Mouse (Mus musculus) cerebellum, adult 9-10 months (tissue): Measurements from ENCODE around the gene Senp3.
"Not testable (repeated sequence)": the region's sequence is repeated elsewhere in the genome, so short reads cannot be mapped to it uniquely, and the experiment has no call there.

Source experiments
- DNase-seq: peaks from one replicate; pipeline ENCODE4 v3.0.0; 2022

Gene Senp3

DNA sequence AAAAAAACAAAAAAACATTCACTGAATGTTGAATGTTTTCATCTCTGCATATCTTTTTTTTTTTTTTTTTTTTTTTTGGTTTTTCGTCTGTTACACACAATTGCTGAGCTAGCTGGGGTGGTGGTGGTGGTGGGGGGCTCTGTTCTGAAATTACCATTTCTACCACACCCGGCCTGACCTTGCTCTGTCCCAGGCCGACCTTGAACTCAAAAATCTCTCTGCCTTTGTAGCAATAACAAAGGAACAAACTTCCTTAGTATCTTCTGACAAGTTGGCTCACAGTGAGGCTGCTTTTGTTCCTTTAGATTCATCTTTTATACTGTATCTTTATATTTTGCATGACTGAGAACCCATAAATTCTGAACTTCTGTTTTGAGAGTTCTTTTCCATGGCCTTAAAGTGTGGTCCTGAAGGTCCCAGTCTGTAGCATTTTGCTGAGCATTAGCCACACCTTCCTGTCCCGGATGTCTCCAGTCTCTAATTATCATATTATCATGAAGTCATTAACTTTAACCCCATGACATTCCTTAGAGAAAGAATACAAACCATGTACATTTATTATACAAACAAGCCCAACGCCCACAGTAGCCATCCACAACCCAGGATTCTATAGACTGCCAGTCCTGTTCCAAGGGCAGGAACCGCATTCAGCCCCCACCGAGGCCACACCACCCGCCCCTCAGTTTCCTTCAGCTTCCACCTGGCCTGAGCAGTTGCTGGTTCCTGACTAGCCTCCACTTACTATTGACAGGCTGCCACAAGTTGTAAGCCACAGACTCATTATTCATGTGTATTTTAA, 22.1 kb upstream of the Senp3 start:
- peak; percentile 26 for DNase-seq

DNA sequence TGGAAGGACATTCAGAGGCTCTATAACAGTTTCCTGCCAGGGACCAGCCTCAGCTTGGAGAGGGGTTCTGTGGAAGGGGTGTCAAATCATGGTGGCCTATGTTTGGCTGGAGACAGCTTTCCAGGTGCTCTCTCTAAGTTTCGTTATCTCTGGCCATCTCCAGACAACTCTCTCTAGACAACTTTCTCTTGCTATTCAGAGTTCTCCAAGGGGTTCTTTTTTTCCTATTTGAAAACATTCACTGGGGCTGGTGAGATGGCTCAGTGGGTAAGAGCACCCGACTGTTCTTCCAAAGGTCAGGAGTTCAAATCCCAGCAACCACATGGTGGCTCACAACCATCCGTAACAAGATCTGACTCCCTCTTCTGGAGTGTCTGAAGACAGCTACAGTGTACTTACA, 21.5 kb upstream of the Senp3 start:
- DNase-seq, result not testable (repeated sequence)

DNA sequence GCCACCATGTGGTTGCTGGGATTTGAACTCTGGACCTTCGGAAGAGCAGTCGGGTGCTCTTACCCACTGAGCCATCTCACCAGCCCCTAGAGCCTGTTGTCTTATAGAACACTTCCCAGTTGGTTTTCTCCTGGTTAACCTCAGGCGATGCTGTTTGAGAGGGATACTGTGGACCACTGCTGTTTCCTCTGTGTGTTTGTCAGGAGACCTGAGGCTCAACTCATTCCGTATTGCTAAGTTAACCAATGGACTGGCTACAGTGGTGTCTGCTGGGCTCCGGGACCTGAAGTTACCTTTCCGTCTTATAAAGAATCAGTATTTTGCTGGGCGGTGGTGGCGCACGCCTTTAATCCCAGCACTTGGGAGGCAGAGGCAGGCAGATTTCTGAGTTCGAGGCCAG, 21.0 kb upstream of the Senp3 start:
- DNase-seq, result not testable (repeated sequence)

DNA sequence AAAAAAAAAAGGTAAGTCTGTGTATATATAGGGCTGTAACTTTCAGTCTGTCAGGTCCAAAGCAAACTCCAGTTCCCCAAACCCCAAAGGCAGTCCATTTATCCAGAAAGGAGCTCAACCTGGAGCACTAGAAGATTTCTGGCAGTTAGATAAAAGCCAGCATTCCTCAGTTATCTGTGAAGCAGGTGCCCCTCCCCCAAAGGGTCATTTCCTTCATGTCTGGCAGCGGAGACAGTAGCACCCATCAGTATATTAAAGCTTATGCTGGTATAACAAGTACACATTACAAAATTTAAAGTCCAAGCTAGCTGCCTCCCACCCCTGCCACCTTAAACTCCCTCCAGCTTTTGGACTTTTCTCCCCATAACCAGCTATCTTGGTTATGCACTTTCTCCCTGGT, 17.7 kb upstream of the Senp3 start:
- DNase-seq, result peak; percentile 18

DNA sequence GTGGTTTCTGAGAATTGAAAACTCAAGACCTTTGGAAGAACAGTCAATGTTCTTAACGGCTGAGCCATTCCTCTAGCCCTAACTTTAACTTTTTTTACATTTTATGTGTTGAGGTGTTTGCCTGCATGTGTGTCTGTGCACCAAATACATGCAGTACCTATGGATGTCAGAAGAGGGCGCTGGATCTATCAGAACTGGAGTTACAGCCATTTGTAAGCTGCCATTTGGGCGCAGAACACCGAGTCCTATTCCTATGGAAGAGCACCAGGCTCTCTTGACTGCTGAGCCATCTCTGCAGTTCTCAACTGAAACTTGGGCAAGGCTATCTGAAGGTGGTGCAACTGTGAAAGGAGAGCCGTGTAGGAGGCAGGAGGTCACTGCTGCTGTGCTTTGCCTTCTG, 16.7 kb upstream of the Senp3 start:
- DNase-seq, result peak; percentile 28

DNA sequence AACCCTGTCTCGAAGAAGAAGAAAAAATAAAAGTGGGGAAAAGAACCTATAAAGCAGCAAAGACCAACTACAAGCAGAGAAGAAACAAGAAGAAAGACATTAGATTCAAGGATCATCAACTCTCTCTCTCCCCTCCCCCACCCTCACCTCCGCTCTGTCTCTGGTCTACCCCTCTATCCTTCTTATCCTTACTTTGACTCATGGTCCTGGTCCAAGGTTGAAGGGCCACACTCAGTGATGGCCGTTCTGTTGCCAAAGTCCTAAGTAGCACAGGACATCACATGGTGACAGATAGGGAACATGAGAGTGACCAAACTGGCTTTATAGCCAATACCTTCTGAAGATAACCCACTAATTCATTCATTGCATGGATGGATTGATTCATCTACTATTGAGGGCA, 15.5 kb upstream of the Senp3 start:
- DNase-seq, result peak; percentile 23

DNA sequence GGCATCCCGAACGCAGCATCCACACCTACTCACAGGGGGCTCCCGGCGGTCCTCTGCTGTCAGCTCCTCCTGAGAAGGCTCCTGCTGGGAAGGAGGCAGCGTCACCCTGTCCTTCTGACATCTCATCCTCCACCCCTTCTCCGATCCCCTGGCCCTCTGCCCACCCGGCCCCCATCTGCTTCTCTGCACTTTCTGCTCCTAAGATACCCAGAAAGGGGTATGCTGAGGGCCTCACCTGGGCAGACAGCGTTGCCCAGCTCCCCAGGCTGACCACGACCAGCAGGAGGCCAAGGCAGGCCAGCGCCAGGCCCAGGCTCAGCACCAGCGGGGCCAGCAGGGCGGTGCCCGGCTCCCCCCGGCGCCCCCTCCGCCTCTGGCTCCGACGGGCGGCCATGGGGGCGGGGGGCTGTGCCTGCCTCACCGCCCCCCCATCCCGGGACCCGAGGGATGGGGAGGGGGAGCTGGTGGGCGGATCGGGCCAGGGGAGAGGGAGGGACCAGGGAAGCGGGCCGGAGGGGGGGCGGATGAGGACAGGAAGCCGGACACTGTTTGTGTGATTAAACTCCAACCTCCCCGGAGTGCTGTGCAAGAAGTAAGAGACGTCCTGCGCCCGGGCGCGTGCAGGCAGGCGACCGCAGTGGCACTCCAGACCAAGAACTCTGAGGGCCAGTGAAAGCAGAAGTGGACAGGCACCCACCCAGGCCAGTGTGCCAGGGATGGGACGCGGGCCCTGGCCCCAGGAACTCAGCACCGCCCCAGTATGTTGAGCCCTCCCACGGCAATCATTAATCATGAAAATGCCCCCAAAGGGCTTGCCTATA, 13.7 kb upstream of the Senp3 start, which contains the start of the genes Tnfsf12 and Tnfsfm13:
Tnfsf12 (minus strand) TSS at position 489 of the 821 bp plus-strand sequence.
Tnfsfm13 (minus strand) TSS at position 738 of the 821 bp plus-strand sequence.
- DNase-seq, result peak; percentile 74

DNA sequence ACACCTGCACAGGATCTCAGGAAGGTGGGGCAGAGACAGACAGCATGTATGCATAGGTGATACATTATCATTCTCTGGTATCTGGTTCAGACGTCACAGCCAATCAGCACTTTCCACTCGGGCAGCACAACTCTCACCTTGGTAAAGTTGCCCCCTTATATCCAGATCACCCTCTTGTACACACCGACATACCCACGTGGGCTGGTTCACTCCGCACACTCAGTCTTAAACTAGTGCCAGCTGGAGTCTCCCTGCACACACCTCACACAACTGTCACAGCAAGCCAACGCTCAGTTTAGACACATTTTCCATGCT, 13.1 kb upstream of the Senp3 start:
- DNase-seq, result no peak

DNA sequence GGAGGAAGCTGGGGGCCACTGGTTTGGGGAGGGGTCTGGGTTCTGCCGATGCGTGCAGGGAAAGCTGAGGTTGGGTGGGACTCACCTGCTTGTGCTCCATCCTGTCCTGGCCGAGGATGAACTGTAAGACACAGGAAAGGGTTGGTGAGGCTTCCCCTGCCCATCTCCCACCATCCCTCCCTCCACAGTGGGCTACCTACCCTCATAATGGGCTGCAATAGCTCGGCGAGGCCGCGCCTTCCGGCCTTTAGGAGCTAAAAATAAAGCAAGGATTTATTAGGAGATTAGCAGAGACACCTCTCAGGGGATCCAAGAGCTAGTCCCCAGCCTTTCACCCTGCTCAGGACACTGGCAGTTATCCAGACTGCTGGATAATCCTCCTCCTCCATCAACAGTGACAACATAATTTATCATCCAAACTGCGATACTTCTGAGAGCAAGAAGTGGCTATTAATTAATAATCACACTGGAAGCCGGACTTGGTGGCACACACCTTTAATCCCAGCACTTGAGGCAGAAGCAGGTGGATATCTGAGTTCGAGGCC, 11.6 kb upstream of the Senp3 start:
- DNase-seq, result no peak

DNA sequence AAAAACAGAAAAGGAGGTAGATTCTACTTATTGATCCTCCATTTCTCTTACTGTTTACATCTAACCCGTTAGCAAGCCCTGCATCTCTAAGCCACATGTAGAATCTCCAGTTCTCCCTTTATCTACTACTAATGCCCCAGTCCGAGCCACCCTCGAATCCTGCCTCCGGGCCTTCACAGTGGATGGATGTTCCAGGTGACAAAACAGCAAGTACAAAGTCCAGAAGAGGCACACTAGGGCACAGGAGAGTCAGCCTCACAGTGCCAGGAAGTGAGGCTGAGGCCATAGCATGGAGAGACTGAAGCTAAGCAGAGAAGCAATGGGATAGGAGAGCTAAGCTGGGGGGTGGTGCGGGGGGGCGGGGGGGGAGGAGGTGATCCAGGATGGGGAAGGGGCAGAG, 11.0 kb upstream of the Senp3 start:
- no peak for DNase-seq

DNA sequence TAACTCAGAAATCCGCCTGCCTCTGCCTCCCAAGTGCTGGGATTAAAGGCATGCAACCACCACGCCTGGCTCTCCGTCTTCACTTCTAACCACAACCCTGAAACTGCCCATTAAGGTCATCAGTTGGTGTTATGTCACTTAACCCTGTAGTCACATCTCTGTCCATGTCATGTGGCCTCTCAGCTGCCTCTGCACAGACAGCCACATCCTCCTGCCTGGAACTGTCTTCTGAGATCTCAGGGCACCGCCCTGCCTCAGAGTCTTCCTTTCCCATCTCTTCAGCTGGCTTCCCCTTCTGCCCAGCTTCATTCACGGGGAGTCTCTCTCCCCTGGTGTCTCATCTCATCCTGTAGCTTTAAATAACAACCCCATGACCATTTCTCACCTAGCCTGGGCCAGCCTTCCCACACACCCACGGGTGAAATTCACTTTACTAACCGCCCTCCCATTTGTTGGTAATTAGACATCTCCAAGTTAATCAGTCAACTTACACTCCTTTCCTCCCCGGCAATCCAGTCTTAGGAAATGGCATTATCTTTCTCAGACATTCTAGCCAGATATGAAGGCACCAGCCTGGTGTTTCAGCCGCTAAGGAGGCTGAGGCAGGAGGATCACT, 10.4 kb upstream of the Senp3 start:
- DNase-seq, result no peak

DNA sequence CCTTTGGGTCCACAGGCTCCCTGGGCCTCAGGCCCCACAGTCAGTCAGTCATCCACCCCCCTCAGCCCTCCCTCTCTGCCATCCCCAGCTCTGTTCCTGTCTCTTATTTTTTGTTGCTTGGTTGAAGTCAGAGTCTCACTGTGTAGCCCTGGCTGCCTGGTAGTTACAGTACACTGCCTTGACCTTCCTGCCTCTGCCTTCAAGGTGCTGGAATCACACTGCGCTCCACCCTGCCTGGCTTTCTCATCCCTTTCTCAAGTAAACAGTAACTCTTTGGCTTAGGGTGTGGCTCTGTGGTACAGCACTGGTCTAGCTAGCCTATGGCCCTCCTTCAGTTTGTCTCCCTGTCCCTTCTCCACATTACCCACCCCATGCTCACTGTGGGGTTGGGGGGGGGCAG, 8.0 kb upstream of the Senp3 start:
- DNase-seq, result no peak

DNA sequence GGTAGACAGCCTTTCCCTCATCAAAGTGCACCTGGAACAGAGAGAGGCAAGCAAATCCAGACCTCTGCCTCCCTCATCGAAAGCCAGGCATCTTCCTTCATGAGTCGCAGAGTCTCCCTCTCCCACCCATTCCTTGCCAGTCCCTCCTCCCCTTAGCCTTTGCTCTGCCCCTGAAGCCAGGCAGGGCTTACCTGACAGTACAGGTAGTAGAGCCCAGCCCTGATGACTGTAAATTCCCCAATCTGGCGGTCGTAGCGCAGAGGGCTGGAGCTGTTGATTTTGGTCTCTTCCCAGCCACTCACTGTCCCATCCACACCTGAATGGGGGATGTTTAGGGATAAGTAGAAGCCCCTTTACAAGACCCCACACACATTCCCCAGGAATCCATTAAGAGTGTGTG, 5.2 kb upstream of the Senp3 start:
- no peak for DNase-seq

DNA sequence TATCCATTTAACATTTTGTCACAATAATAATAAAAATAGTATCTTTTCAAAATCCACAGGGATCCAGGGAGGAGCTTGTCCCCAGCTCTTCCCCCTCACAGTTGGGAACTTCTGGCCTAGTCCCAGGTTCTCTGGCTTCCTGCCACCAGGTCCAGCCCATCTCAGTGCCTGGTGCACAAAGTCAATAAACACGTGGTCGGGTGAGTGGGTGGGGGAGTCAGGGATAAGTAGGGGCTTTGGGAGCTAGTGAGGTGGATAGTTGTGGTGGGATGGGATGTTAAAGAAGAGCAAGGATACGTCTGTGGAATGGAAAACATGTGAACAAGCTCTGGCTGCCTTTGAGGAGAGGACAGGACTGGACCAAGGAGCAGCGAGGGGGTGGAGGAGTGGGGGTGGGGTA, 4.5 kb upstream of the Senp3 start:
- peak; percentile 83 for DNase-seq

DNA sequence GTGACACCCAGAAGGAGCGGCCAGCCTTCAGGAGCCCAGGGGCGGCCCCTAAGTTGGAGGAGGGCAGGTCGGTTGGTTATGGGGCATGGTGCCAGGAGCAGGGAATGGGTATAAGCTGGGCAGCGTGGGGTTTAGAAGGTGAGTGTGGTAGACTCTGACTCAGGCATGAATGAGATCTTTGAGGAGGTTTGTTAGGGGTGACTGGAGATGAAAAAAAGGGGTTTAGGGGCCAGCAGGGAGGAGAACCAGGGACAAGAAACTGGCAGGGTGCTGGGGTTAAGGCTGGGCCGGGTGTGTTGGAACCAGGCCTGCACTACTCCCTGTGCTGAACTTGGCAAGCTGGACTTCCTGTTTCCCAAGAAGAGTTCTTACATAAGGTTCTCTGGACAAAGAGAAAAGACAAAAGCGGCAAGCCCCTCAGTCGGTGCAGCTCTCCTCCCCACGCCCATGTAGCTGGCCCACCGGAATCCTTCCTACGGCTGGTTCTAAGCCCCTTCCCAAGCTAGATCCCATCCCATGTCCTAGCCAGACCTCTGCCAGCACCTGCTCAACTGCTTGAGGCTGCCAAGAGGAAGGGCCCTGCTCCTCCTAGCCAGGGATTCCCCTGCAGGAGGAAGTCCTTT, 3.8 kb upstream of the Senp3 start, which contains the start of gene Tnfsf13:
Tnfsf13 (minus strand) TSS at position 259 of the 623 bp plus-strand sequence.
- DNase-seq, result peak; percentile 94

DNA sequence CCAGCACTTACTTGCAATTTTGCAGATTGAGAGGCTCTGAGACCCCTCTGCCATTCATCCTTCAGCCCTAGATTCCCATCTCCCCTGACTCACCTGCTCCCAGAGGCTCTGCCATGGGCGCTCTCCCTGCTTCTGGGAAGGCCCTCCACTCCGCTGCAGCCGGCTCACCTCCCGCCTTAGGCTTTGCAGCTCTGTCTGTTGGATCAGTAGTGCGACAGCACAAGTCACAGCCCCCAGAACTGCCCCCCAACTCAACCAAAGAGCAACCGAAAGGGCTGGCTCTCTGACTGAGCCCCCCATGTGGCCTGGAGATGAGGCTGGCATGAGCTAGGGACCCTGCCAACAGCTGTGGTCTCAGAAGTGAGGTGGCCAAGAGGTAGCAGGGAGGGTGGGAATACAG, 3.1 kb upstream of the Senp3 start:
- DNase-seq, result no peak

DNA sequence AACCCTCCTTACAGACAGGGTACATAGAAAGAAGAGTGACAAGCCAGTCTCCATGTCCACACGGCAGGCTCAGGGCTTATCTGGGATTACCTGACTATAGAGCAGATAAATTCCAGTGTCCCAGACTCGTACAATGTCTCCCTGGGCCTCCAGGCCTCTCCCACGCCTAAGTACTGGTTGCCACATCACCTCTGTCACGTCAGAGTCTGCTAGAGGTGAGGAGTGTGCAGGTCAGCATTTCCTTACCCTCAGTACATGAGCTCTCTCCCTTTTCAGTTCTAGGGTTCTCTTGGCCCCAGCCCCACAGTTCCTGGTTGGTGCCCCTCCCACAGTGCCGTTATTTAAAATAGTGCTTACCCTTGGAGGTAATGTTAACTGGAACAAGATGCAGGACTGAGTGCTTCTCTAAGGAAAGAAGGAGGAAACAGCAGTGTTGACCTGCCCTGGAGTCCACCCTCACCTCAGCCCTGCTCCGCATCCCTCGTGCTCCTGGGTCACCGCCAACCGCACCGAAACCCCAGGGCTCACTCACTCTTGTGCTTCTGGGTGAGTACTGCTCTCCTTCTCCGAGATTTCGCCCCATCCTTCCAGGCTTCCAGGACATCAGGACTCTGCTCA, 2.4 kb upstream of the Senp3 start:
- no peak for DNase-seq

DNA sequence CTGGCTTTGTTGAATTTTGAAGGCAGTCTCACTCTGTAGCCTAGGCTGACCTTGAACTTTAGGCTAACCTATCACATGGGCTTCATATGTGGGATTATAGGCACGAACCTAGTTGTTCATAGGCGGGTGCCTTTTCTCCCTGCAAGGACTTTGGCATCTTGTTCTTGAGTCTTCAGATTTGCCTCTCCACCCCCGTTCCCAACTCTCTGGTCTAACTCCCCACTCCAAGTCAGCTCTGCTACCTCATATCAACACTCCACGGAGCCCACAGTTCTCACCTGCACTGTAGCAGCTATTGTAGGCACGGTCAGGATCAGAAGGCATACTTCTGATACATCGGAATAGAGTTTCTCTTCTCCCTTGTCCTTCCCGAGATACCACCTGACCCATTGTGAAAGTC, 1.7 kb upstream of the Senp3 start:
- DNase-seq, result no peak

DNA sequence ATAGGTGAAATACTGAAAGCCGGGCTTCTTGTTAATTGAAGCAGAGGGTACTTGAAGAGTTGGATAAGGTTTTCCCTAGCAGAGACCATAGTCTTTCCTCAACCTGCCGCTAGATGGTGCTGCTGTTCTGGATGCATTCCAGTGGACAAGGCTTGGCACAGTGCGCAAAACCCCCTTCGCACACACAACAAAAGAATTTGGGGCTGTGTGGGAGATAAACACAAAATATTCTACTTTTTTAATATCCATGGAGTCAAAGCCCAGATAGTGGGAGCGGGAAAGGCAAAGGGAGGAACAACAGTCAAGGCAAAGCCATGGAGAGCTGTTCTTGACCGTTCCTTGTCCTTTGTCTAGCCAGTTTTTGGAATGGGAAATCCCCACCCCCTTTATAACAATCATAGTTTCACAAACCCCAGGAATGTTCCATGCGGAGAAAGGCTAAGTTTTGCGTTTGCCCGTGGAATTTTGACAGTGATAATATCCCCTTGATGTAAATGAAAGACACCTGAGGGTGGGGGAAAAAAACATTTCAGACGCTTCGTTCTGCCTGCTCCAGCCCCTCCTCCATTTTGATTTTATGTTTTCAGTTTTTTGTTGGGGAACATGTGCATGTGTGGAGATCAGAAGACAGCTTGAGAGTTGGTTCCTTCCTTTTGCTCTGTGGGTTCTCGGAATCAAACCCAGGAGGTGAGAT, 1.1 kb upstream of the Senp3 start:
- DNase-seq, result peak; percentile 91

DNA sequence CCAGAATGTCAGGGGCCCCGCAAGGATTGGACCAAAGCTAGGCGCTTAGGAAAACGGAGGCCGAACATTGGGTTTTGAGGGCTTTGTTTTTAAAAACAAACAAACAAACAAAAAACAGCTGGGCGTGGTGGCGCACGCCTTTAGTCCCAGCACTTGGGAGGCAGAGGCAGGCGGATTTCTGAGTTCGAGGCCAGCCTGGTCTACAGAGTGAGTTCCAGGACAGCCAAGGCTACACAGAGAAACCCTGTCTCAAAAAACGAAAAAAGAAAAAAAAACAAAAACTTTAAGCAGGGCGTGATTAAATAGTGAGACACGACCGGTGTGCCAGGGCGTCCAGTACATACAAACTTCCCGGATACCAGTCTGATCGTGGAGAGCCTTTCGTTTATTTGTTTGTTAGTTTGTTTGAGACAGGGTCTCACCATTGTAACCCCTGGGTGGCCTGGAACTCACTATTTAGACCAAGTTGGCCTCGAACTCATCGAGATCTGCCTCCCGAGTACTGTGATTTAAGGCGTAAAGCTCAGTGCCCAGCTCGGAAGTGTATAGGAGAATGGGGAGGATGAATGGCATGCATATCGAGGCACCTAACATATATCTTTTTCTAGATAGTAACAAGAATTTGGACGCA, 440 bp upstream of the Senp3 start:
- DNase-seq, result no peak

DNA sequence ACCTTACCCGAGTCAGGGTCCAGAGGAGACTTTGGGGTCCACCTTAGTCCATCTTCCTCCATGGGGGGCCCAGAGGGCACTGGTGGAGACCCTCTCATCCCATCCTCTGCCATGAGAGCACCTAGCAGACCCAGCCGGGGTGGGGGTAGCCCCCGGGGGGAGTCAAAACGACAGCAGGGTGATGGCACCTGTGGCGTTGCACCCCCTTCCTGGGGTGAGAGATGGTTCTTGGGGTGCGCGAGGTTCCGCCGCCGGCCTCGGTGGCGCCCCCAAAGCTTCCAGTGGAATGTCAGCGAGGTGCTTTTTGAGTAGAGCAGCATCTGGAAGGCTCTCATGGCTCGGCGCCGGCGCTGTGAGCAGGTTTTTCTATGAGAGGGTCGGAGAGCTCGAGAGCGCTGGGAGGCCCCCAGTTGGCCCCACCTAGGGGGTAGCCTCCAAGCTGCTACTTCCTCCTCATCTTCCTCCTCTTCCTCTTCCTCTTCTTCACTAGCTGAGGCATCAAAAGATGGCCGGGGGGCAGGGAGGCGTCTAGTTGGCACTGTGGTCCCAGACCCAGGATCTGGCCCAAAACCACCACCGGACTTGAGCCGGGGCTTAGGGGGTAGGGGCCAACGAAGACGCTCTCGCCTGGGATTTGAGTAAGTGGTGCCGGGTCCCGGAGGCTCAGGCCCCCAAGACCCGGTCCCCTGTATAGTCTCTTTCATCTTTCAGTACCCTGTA, 1.6 kb downstream of the Senp3 start:
- DNase-seq, result no peak
